Mouse (Mus musculus) frontal cortex, postnatal 14 days (tissue): Measurements from ENCODE around the gene Nup188.

Experiments used
- DNase-seq, 2 experiments: peaks; one replicate each; pipeline ENCODE4 v3.0.0; 2022; ENCODE audit warnings: low spot score in 2 of 2

Nup188 gene

GRCm38 (mm10) chr2:30351149-30351548, 65.0 kb downstream of the Nup188 start:
- DNase-seq = no peak

- DNase-seq = no peak
These were observed 69.7 kb downstream of the Nup188 start for GRCm38 (mm10) chr2:30355861-30356260.

GRCm38 (mm10) chr2:30356266-30356665, 70.1 kb downstream of the Nup188 start:
- DNase-seq = no peak

GRCm38 (mm10) chr2:30356906-30357305, 70.7 kb downstream of the Nup188 start:
- DNase-seq = no peak

- peak in 1 of 2 experiments; percentile 40 for DNase-seq
These were observed 71.6 kb downstream of the Nup188 start for GRCm38 (mm10) chr2:30357552-30358510.

- DNase-seq = peak; percentile 47 to 59
These were observed 72.6 kb downstream of the Nup188 start, which contains the start of gene Sh3glb2 for GRCm38 (mm10) chr2:30358533-30359531. TSS of gene Sh3glb2 (minus strand) at chr2:30359337.

GRCm38 (mm10) chr2:30360626-30361025, 74.4 kb downstream of the Nup188 start:
- no peak for DNase-seq

GRCm38 (mm10) chr2:30362865-30363264, 76.7 kb downstream of the Nup188 start:
- DNase-seq = no peak

GRCm38 (mm10) chr2:30363773-30364650, 77.8 kb downstream of the Nup188 start, which contains the start of gene Miga2:
TSS of gene Miga2 (plus strand) at chr2:30364233.
- peak; percentile 99 for DNase-seq

- DNase-seq = no peak
These were observed 79.3 kb downstream of the Nup188 start for GRCm38 (mm10) chr2:30365281-30366069.

- DNase-seq = no peak
These were observed 80.0 kb downstream of the Nup188 start for GRCm38 (mm10) chr2:30366203-30366602.

- no peak for DNase-seq
These were observed 85.3 kb downstream of the Nup188 start for GRCm38 (mm10) chr2:30371544-30371943.

GRCm38 (mm10) chr2:30372726-30373125, 86.5 kb downstream of the Nup188 start:
- DNase-seq = no peak

- DNase-seq = no peak
These were observed 89.7 kb downstream of the Nup188 start for GRCm38 (mm10) chr2:30375893-30376292.

- DNase-seq = no peak
These were observed 91.5 kb downstream of the Nup188 start for GRCm38 (mm10) chr2:30377721-30378120.

GRCm38 (mm10) chr2:30379307-30379706, 93.1 kb downstream of the Nup188 start:
- no peak for DNase-seq

- DNase-seq = no peak
These were observed 94.6 kb downstream of the Nup188 start for GRCm38 (mm10) chr2:30380564-30381376.

GRCm38 (mm10) chr2:30381377-30381725, 95.2 kb downstream of the Nup188 start:
- DNase-seq = no peak

- no peak for DNase-seq
These were observed 98.6 kb downstream of the Nup188 start for GRCm38 (mm10) chr2:30384814-30385213.
